Comparison of ENCODE assay signal across 12 mouse cellular contexts in the genomic region with DNA sequence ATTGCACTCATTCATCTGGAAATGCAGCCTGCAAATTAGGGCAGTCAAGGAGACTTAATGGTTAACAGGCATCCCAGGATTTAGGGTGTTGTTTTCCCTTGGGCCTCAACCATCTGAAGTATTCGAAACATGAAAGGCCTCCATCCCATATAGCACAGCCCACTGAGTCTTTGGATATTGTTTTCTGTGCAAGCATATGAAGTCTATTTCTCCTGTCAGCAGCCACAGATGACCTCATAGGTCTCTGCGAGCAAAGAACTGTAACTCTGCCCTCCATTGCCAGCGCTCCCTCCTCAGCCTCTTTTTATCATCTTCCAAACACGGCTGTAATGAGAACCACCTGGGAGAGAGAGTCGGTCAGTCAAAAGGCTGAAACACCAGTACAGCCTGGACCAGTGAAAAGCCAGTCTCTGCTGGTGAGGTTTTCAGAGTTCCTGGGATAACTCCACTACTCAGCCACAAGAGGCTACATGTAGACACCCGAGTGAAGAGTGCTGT. TPM values are rescaled to one million over a fixed set of nuclear protein-coding genes. Genes with fewer than 3 reads are reported as not detected.
A peak's percentile ranks its signal among the peaks of the same experiment; 100 is the strongest.
DNase-seq lines count a peak whose midpoint lies in the region; ATAC-seq and TF ChIP-seq lines count a peak whose summit lies in the region.
"Had no signal": no experiment of that assay in that cellular context is flagged by ENCODE, and none has a peak within 500 bp of the region (broad histone marks: within the 10 kb centered on the region; RNA-seq: fewer than 3 reads in every experiment).

No protein-coding gene starts in this region.

- H3K36me3 ChIP-seq in embryonic facial prominence, embryonic 10.5 days (replicated peaks) = no peaks in the 10 kb centered on the region
- no peaks in the 10 kb centered on the region for H3K36me3 ChIP-seq in heart, embryonic 10.5 days
- no peaks in the 10 kb centered on the region for H3K36me3 ChIP-seq in kidney, postnatal 0 days (ENCODE audit: insufficient read depth, low read length)

- H3K4me1 ChIP-seq in embryonic facial prominence, embryonic 10.5 days = peaks cover 18% of the 10 kb centered on the region
- no peaks in the 10 kb centered on the region for H3K4me1 ChIP-seq in heart, embryonic 10.5 days
- peaks cover 6% of the 10 kb centered on the region; the same call in 1 of the 2 replicates for H3K4me1 ChIP-seq in kidney, postnatal 0 days (replicated peaks; ENCODE audit: insufficient read depth, low read length)

- H3K27ac ChIP-seq in embryonic facial prominence, embryonic 10.5 days (replicated peaks) = peak overlapping the region; percentile 69
- no peak overlapping the region for H3K27ac ChIP-seq in heart, embryonic 10.5 days
- H3K27ac ChIP-seq in kidney, postnatal 0 days = peak overlapping the region; percentile 63; the same call in 1 of the 2 replicates

- DNase-seq in NIH3T3 (ENCODE audit: low read depth) = peak; percentile 22
- DNase-seq in embryonic facial prominence, embryonic 10.5 days (ENCODE audit: low spot score) = peak; percentile 80
- peak; percentile 79 for DNase-seq in heart, embryonic 10.5 days (ENCODE audit: low spot score)
- peak; percentile 51 for DNase-seq in kidney, postnatal 0 days (ENCODE audit: low spot score)
- no peak for DNase-seq in thymus, postnatal 10 days (ENCODE audit: low spot score in 2 of 2)
- DNase-seq in adrenal gland, adult (ENCODE audit: inconsistent age in 2 of 2, low spot score in 1 of 2) = no peak
- DNase-seq in left cerebral cortex, postnatal 25 days (ENCODE audit: low spot score in 2 of 2) = no peak
- no peak for DNase-seq in right cerebral cortex, postnatal 10 days (ENCODE audit: low spot score in 2 of 2)
- DNase-seq: lung, embryonic 14.5 days; right cerebral cortex, adult 18-20 months had no signal

- peak; percentile 74 for ATAC-seq in kidney, postnatal 0 days (replicated peaks; ENCODE audit: low FRiP score, low read depth)

- intact Hi-C loops in left cerebral cortex, postnatal 25 days (cut with DNase I) = no loop called here

- no peak for TF ChIP-seq CTCF in kidney, postnatal 0 days (IDR thresholded peaks at IDR 0.05; ENCODE audit: low read depth)

- no peak overlapping the region for H3K4me3 ChIP-seq in embryonic facial prominence, embryonic 10.5 days
- no peak overlapping the region for H3K4me3 ChIP-seq in heart, embryonic 10.5 days
- no peak overlapping the region for H3K4me3 ChIP-seq in kidney, postnatal 0 days (replicated peaks; ENCODE audit: low read depth, low read length)

- no peaks in the 10 kb centered on the region for H3K27me3 ChIP-seq in embryonic facial prominence, embryonic 10.5 days (replicated peaks; ENCODE audit: low read depth, poor library complexity, severe bottlenecking)
- no peaks in the 10 kb centered on the region for H3K27me3 ChIP-seq in heart, embryonic 10.5 days (ENCODE audit: insufficient read depth, poor library complexity, severe bottlenecking)
- H3K27me3 ChIP-seq in kidney, postnatal 0 days (ENCODE audit: insufficient read depth, low read length) = no peaks in the 10 kb centered on the region

- no peaks in the 10 kb centered on the region for H3K9me3 ChIP-seq in embryonic facial prominence, embryonic 10.5 days
- no peaks in the 10 kb centered on the region for H3K9me3 ChIP-seq in heart, embryonic 10.5 days
- no peaks in the 10 kb centered on the region for H3K9me3 ChIP-seq in kidney, postnatal 0 days (replicated peaks; ENCODE audit: low read length)

- 20% methylated on average over 6 of the region's 6 CpGs for WGBS in embryonic facial prominence, embryonic 10.5 days
- 41% methylated on average over 6 of the region's 6 CpGs for WGBS in heart, embryonic 10.5 days
- 20% methylated on average over 6 of the region's 6 CpGs for WGBS in kidney, postnatal 0 days

- no peak overlapping the region for H3K9ac ChIP-seq in kidney, postnatal 0 days (ENCODE audit: low read depth, low read length)
- H3K9ac ChIP-seq: lung, embryonic 14.5 days had no signal

- no peak overlapping the region for H3K4me2 ChIP-seq in kidney, postnatal 0 days (ENCODE audit: low read length)
- H3K4me2 ChIP-seq: lung, embryonic 14.5 days had no signal

RNA-seq across cellular contexts. Expression of a gene that starts 34.5 kb away (rescaled TPM):
- not detected in 2 replicates for polyA plus RNA-seq in embryonic facial prominence, embryonic 10.5 days (2016; fragmentation: Nextera tagmentation; extraction: Ambion mirVana)
- polyA plus RNA-seq in heart, embryonic 10.5 days (2016; fragmentation: Nextera tagmentation; extraction: Ambion mirVana) = not detected in 2 replicates
- 0.08 and 0.14 TPM in 2 replicates for polyA plus RNA-seq in kidney, postnatal 0 days (2015; fragmentation: Nextera tagmentation; extraction: Ambion mirVana)
- total RNA-seq in left cerebral cortex, postnatal 25 days (2021) = not detected
- total RNA-seq: hematopoietic stem cell, adult 5-6 weeks; MEL had no signal
- polyA plus RNA-seq: lung, embryonic 14.5 days had no signal

Comparison
In these comparisons a context has a peak if more than half of its experiments do, and no peak if none do; other contexts are left out.
1. DNase-seq: peak in NIH3T3 (single experiment), embryonic facial prominence, embryonic 10.5 days (single experiment), heart, embryonic 10.5 days (single experiment) and kidney, postnatal 0 days (single experiment); none in thymus, postnatal 10 days (0 of 2), adrenal gland, adult (0 of 2), left cerebral cortex, postnatal 25 days (0 of 2) and right cerebral cortex, postnatal 10 days (0 of 2).